Mouse (Mus musculus) erythroblast, embryonic 14.5 days (primary cell): ENCODE measurements at regions not wholly inside any gene's neighbourhood (a gene's known extent, or its start where the extent isn't known, plus 50 kb on each side); places are given as distances from the start of the nearest gene placed in this dataset.

Experiments
- GATA1 ChIP-seq: IDR thresholded peaks from 2 replicates; pipeline ENCODE4 v1.6.1; 2012; ENCODE audit warnings: low read length, inconsistent platforms, mixed read lengths
- TAL1 ChIP-seq: IDR thresholded peaks from 3 replicates; pipeline ENCODE4 v1.6.1; 2012; ENCODE audit warnings: low read length, inconsistent platforms, mixed read lengths

- TF ChIP-seq TAL1 (no peak), GATA1 (no peak)
Measured at GRCm38 (mm10) chr15:62294786-62295185, 1372.0 kb upstream of the A1bg start.
